Mouse (Mus musculus): ENCODE data around the gene Filip1l. TPM values are rescaled to one million over a fixed set of nuclear protein-coding genes. Genes with fewer than 3 reads are reported as not detected.

The Filip1l gene
- polyA plus RNA-seq, 1 experiment, result 11.0 TPM

DNA sequence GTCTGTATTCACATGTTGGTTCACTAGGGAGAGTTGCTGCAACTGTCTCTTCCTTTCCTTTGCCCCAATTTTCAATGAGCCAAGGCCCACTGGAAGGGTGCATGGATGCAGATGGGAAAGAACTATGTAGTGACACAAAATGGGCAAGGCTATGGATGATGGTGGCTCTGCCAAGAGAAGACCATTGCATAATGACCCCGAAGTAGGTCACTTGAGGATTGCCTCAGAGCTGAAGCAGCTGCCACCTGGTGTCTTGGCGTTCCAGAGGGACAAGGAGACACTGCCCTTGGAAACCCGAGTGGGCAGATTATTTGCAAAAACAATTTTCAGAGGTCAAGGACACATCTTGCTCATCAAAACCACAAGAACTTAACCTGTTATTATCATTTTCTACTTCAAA is 3.9 kb upstream of the Filip1l start:
- no peak for DNase-seq (ENCODE audit: low read depth, low spot score)
- 73% methylated on average over 3 of the region's 3 CpGs for WGBS

GRCm38 (mm10) chr16:57349689-57350088 is 3.2 kb upstream of the Filip1l start:
- 17% methylated on average over 3 of the region's 3 CpGs for WGBS
- no peak for DNase-seq (ENCODE audit: low read depth, low spot score)

DNA sequence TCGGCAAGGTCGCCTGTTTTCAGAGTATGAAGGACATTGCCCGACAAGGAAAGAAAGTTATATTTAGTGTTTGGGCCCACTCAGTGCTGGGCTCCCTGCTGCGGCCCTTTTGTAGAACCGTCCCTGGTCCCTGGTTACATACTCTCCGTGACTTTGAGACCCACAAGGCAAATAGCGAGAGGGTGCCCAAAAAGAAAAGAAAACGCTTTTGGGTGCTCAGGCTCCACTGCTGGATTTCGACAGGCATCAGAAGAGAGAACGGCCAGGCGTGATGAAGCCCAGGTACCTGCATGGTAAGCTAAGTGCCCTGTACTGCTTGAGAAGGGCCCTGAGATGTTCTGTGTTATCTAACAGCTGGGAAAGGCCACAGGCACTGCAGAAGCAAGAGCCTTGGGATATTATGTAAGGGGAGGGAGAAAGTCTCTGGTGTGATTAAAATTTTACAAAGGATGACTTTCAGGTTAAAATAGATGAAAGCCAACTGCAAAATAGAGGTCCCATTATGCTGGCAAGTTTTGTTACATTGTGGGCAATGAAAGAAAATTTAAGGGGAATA is 351 bp downstream of the Filip1l start:
- DNase-seq (ENCODE audit: low read depth, low spot score), result no peak
- WGBS, result 85% methylated on average over 11 of the region's 11 CpGs

DNA sequence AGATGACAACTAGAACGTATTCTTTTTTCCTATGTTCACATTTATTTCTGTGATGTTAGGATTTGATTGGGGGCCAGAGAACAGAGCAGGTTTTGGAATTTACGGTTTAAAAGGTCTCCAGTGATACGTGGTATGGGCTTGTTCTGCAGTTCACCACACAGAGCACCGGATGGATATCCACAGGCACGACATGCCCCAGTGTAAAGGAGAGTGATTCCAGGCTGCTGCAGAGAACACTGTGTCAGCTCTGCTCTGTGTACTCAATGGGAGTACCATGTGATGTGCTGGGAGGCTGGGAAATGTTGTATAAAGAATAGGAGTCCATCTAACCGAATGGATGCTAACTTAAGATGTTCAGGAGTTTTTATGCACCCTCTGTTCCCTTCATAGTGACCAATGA is 1.0 kb downstream of the Filip1l start:
- DNase-seq (ENCODE audit: low read depth, low spot score), result no peak
- WGBS, result 63% methylated on average over 6 of the region's 6 CpGs

DNA sequence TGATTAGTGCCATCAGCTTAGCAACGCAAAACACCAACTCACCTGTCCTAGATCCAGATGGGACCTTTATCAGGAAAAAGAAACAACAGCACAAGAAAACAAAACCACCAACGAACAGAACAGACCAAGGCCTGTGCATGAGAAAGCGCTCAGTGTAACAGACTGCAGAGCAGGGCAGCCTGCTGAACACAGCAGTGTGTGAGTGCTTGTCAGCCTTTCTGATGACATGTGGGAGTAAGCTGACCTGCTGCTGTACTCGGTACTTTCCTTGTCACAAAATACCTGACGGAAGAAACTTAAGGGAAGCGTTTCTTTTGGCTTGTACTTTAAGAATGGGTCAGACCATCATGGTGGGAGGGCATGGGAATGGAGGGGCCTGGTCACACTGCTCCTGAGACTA is 3.6 kb downstream of the Filip1l start:
- 91% methylated on average over 6 of the region's 6 CpGs for WGBS
- DNase-seq (ENCODE audit: low read depth, low spot score), result no peak

DNA sequence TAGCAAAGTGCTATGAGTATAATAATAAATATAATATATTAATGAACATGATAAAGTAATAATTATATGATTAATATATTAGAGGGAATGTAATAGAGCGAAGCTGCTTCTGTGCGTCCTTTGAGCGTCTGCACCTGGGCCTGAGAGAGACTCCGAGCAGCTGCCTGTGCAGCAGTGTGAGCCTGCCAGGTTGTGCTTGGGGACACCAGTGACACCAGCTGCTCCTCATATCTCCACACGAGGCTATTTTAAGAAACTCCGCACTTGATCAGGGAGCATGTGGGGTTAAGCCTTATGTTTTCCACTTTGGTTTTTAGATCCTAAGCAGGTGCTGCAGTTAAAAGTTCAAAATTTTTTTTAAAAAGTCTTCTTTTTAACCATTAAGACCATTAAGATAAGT is 4.1 kb downstream of the Filip1l start:
- DNase-seq (ENCODE audit: low read depth, low spot score), result no peak
- WGBS, result 91% methylated on average over 6 of the region's 6 CpGs

DNA sequence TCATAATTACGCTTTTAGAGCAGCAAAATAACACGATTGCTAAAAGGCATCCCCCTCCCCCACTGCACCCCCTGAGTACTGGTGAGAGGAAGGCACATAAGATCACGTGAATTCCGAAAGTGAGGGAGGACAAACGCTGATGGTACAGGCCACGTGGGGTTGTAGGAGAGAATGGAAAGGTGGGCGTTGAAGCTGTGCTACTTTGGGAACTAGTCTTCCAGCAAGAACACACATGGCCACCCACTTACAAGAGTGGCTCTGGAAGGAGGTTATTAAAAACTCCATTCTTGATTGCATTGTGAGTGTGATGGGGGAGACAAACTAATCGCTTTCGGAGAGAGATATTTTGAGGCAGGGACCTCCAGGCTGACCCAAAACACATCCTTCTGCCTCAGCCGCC is 6.4 kb downstream of the Filip1l start:
- WGBS, result 95% methylated on average over 10 of the region's 10 CpGs
- DNase-seq (ENCODE audit: low read depth, low spot score), result no peak

GRCm38 (mm10) chr16:57360785-57361184 is 7.9 kb downstream of the Filip1l start:
- 95% methylated on average over 3 of the region's 3 CpGs for WGBS
- DNase-seq (ENCODE audit: low read depth, low spot score), result no peak

DNA sequence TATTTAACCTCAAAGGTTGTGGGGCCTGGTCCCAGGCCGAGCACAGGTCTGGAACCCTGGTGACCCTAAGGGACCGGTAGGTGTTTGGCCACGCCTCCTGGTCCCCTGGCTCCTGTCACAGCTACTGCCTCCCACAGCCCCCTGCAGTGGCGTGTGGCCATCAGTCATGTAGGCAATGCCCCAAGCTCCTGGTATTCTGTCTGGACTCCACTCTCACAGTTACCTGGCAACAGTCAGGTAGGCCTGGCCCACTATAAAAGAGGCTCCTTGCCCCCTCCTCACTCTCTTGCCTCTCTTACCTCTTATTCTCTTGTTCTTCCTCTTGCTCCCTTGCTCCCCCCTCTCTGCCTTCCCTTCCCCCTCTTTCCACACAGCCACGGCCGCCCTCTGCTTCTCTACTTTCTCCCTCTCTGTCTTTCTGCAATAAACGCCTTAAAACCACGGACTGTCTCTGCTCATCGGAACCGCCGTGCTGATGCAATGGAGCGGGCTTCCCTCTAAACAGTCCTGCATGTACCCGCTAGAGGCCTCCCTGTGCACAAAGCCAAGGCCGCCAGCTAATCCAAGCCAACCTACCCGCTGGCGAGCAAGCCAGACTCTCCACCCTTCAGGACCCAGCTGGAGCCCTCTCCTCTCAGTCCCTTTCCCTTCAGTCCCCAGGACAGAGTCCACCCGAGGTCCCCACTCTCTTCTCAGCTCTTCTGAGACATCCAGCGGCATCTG is 9.9 kb downstream of the Filip1l start:
- 47% methylated on average over 18 of the region's 18 CpGs for WGBS
- DNase-seq (ENCODE audit: low read depth, low spot score), result no peak

GRCm38 (mm10) chr16:57364498-57364897 is 11.6 kb downstream of the Filip1l start:
- no peak for DNase-seq (ENCODE audit: low read depth, low spot score)
- WGBS, result 77% methylated on average over 7 of the region's 7 CpGs

DNA sequence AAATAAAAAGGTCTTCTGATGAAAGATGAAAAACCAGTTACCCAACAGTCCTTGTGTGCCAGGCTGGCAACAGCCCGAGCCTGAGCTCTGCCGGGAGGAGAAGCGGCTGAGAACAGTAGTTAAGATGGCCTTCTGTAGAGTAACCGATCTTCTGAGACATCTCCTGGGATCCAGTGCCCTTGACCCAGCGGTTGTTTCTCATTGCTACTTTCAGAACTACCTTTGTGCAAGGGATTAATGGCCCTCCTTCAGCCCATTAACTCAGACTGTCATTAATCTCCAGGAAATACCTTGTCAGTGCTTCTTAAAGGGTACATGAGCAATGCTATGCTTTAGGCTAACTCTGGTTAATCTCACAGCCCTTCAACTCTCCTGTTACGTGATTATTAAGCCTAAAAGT is 13.2 kb downstream of the Filip1l start:
- WGBS, result 75% methylated on average over 6 of the region's 6 CpGs
- no peak for DNase-seq (ENCODE audit: low read depth, low spot score)

GRCm38 (mm10) chr16:57366941-57367694 is 14.2 kb downstream of the Filip1l start:
- no peak for DNase-seq (ENCODE audit: low read depth, low spot score)

GRCm38 (mm10) chr16:57369846-57370496 is 17.1 kb downstream of the Filip1l start:
- no peak for DNase-seq (ENCODE audit: low read depth, low spot score)
- WGBS, result 79% methylated on average over 8 of the region's 8 CpGs

More at GRCm38 (mm10) chr16:57366941-57367694, 14.2 kb downstream of the Filip1l start:
- WGBS, result 60% methylated on average over 18 of the region's 18 CpGs

DNA sequence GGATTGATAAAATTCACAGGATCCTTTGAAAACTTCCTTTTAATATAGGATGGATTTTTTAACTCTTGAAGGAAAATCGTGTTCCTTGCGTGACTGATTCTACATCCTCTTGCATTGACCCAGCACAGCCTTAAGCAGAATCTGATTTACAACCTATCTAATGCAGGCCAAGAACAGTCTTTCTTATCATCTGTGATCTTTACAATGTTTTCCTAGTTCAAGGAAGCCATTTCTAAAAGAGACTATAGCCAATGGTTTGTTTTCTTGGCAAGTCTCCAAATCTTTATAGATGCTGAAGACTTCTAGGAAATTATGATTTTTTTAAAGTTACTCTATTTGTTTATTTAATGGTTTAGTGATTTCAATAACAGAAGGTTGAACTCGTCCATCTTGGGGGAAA is 19.3 kb downstream of the Filip1l start:
- DNase-seq (ENCODE audit: low read depth, low spot score), result peak; percentile 35

DNA sequence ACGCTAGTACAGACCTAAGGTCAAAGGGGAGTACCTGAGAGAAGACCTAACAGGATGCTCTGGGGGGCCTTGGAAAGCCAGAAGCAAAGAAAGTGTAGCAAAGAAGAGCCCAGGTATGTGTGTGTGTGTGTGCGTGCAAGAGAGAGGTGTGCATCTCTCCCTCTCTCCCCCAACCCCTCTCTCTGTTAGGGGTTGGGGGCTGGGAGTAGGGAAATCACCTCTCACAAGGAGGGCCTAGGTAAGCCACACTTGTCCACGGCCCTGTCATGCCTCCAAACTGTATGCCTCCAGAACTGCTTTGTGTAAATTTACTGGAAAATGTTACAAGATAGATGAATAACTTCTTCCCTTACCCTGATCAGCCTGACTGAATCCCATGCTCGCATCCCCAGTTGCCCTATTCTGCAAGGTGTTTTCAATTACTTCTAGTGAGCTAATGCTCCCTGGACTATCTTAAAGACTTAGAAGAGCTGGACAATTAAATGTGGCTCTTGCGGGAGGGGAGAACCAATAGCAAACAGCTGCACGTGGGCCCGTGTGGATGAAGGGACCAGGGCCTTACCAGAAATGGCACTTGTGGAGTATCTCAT is 22.4 kb downstream of the Filip1l start:
- WGBS, result 80% methylated on average over 7 of the region's 7 CpGs
- DNase-seq (ENCODE audit: low read depth, low spot score), result no peak

More for the DNA sequence above, 19.3 kb downstream of the Filip1l start:
- 27% methylated on average over 3 of the region's 3 CpGs for WGBS

DNA sequence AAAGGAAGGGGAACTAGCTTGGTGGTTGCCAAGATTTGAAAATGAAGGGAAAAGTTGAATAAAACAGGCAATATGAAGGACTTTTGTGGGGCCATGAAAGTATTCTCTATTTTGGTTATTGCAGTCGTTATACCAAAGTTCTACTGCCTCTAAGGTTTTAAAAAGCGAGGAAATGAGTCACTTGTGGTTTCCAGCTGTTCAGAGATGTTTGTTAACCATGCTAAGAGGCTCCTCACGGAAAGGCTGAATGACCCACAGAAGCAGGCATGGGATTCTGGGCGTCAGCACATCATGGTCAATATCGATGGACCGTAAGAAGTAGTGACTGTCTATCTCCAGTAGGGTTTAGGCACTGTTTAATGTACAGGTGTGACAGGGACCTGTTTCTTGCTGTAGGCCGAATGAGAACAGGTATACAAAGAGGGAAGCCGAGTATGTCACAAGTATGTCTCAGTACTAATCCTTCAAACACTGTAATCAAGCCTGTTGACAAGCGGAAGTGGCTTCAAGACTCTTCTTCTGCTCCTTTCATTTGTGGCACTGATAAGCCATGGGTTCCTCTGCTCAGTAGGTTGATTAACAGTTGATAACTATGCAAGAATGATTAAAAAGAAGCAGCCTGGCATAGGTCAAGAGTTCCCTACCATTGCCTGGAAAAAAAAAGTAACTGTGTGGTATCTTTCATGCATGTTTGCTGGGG is 25.9 kb downstream of the Filip1l start:
- WGBS, result 83% methylated on average over 9 of the region's 9 CpGs

GRCm38 (mm10) chr16:57383266-57383971 is 30.5 kb downstream of the Filip1l start:
- no peak for DNase-seq (ENCODE audit: low read depth, low spot score)
- 28% methylated on average over 8 of the region's 8 CpGs for WGBS

More for the DNA sequence above, 25.9 kb downstream of the Filip1l start:
- no peak for DNase-seq (ENCODE audit: low read depth, low spot score)

DNA sequence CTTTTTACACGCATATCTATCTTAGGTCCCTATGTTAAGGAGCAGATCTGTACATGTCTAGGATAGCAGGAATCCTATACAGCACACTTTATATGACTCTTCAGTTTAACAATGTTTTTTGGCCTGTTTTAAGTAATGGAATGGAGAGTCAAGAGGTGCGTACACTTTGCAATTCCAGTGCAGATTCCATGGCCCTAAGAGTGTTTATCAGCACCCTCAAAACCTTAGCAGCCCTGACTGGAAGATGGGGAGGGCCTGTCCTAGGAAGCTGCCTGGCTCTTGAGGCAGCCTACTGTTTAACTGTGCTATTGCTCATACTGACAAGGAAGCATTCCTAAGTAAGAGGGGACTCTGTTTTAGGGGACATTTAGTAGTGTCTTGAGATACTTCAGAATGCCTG is 31.4 kb downstream of the Filip1l start:
- WGBS, result 83% methylated on average over 2 of the region's 2 CpGs
- no peak for DNase-seq (ENCODE audit: low read depth, low spot score)
